Mouse (Mus musculus): Measurements from ENCODE around the gene Mettl23. TPM values are rescaled to one million over a fixed set of nuclear protein-coding genes. Genes with fewer than 3 reads are reported as not detected.
A peak's percentile ranks its signal among the peaks of the same experiment; 100 is the strongest.

The Mettl23 gene
- polyA plus RNA-seq, 2 experiments = 17.5 to 37.1 TPM

DNA sequence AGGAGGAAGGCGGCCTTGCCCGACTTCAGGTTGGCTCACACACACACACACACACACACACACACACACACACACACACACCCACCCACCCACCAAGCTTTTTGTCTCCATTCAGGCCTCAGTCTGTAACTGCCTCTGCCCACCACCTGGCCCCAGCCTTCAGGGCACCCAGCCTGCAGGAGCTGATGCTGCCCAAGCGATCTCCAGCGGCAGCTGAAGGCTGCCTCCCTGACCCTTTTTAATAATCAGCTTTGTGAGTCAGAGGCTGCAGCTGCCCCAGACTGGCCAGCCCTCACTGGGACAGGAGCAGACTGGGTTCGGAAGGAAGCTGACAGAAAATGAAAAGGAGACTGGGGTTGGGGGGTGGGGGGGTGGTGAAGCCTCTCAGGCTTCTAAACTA lies 17.8 kb upstream of the Mettl23 start:
- Histone ChIP-seq H3K27me3 (ENCODE audit: control insufficient read depth, insufficient read depth, low read length) (peaks cover 12% of the 10 kb centered on the region), H3K27ac (no peak overlapping the region), H3K36me3 (replicated peaks; ENCODE audit: control insufficient read depth, insufficient read depth, low read depth) (no peaks in the 10 kb centered on the region), H3K4me2 (ENCODE audit: low read depth) (no peak overlapping the region), H3K9me3 (ENCODE audit: control insufficient read depth, low read length) (no peaks in the 10 kb centered on the region), H3K4me1 (replicated peaks; ENCODE audit: control insufficient read depth in 2 of 2, insufficient read depth in 2 of 2, low read length in 1 of 2) (peaks cover 0 to 4% of the 10 kb centered on the region in 2 experiments; a peak in 2 of 4 replicates), H3K4me3 (ENCODE audit: insufficient read depth in 1 of 2, low read depth in 2 of 2, low read length in 2 of 2) (no peak overlapping the region), H3K9ac (replicated peaks) (no peak overlapping the region)
- DNase-seq (ENCODE audit: low read depth in 3 of 3, low spot score in 3 of 3) (no peak), ATAC-seq (ENCODE audit: insufficient read depth) (no peak)
- TF ChIP-seq CTCF (IDR thresholded peaks at IDR 0.05; ENCODE audit: low read depth) (no peak), EP300 (IDR thresholded peaks at IDR 0.05; ENCODE audit: low read depth) (no peak)
- 58% methylated on average over 5 of the region's 5 CpGs for WGBS (ENCODE audit: insufficient replicate concordance)

DNA sequence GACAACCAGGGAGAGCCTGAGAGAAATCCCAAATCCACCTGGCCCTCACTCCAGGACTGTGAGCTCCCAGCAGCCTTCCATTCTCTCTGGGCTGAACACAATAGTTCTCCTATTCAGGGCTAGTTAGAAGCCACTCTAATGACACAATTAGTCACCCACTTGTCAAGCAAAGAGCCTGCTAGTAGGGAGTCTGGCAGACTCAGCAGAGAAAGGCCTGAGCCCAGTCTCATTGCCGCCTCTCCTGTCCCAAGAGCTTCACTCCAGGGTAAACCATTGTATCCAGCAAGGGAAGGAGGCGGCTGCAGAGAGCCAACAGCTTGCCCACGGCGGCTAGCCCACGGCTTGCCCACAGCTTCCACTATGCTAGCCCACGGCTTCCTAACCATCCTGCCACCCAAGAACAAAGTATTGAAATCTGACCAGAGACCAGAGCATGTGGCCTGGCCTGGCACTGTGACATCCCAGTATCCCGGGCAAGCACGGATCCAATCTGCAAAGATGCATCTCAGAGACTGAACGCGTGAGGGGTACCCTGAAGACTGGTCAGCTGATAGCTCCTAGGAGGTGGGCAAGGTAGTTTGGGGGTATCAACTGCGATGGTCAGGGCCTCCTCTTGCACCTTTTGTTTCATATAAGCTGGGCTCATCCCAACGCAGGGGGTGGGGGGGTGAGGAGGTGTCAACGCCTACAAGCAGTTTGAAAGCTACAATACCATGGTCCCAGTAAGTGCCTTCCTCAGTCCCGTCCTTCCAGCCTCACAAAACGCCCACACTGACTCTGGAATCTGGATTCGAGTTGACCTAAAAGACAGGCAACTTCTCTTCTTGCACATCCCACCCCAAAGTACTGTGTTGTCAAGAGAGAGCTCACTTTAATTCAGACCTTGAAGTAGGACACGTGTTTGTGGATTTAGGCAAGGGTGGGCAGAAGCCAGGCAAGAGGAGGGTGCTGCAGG lies 16.3 kb upstream of the Mettl23 start:
- Histone ChIP-seq H3K9ac (replicated peaks) (no peak overlapping the region), H3K4me2 (ENCODE audit: low read depth) (peak overlapping the region; percentile 50), H3K9me3 (ENCODE audit: control insufficient read depth, low read length) (no peaks in the 10 kb centered on the region), H3K4me1 (replicated peaks; ENCODE audit: control insufficient read depth in 2 of 2, insufficient read depth in 2 of 2, low read length in 1 of 2) (peaks cover 0 to 4% of the 10 kb centered on the region in 2 experiments; a peak in 2 of 4 replicates), H3K36me3 (replicated peaks; ENCODE audit: control insufficient read depth, insufficient read depth, low read depth) (no peaks in the 10 kb centered on the region), H3K27me3 (ENCODE audit: control insufficient read depth, insufficient read depth, low read length) (peaks cover 12% of the 10 kb centered on the region), H3K27ac (no peak overlapping the region), H3K4me3 (ENCODE audit: insufficient read depth in 1 of 2, low read depth in 2 of 2, low read length in 2 of 2) (peak overlapping the region; percentile 30 to 39; a peak in 2 of 4 replicates)
- no peak for TF ChIP-seq EP300 (IDR thresholded peaks at IDR 0.05; ENCODE audit: low read depth)
- 55% methylated on average over 17 of the region's 17 CpGs for WGBS (ENCODE audit: insufficient replicate concordance)
- ATAC-seq (ENCODE audit: insufficient read depth) (no peak), DNase-seq (ENCODE audit: low read depth in 3 of 3, low spot score in 3 of 3) (no peak)

DNA sequence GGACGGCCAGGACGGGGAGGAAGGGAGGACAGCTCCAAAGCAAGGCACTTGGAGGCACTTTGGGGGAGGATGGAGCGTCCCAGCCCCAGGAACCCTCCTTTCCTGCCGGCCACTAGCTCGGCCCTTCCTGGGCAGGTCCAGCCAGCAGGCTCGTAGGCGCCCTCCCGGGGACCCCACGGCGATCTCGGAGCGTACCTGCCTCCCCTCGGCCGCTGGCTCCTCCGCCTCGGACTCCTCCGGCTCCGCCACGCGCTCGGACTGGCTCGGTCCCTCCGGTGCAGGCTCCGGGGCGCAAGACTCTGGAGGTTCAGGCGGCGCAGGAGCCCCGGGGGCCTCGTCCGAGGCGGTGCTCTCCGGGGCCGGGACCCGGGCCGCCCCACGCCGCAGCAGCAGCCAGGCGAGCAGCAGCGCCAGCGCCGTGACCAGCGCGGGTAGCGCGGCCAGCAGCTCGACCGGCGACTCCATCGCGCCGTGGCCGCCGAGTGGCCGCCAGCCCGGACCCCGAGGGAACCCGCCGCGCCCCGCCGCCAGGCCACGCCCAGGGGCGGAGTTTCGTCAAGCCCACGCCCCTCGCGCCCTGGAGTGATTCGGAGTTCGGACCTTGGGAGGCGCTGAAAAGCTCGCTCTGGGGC lies 15.4 kb upstream of the Mettl23 start, which contains the start of gene Mxra7:
Gene Mxra7, minus strand, starts transcription at position 513 of the 632 bp plus-strand sequence.
- H3K27ac ChIP-seq = no peak within 1 kb of the TSS
- DNase-seq (ENCODE audit: low read depth in 3 of 3, low spot score in 3 of 3) = no peak
- H3K9me3 ChIP-seq (ENCODE audit: control insufficient read depth, low read length) = no peaks in the 10 kb centered on the region
- TF ChIP-seq EP300 (IDR thresholded peaks at IDR 0.05; ENCODE audit: low read depth) = no peak
- no peak for TF ChIP-seq CTCF (IDR thresholded peaks at IDR 0.05; ENCODE audit: low read depth)
- peak within 1 kb of the TSS; percentile 50 for H3K4me2 ChIP-seq (ENCODE audit: low read depth)
- ATAC-seq (ENCODE audit: insufficient read depth) = peak; percentile 66; the same call in 1 of the 2 replicates
- H3K4me3 ChIP-seq (ENCODE audit: insufficient read depth in 1 of 2, low read depth in 2 of 2, low read length in 2 of 2) = peak within 1 kb of the TSS; percentile 30 to 39
- H3K27me3 ChIP-seq (ENCODE audit: control insufficient read depth, insufficient read depth, low read length) = peaks cover 12% of the 10 kb centered on the region
- no peak within 1 kb of the TSS; the same call in 1 of the 2 replicates for H3K9ac ChIP-seq (replicated peaks)
- peaks cover 0 to 4% of the 10 kb centered on the region in 2 experiments; a peak in 2 of 4 replicates for H3K4me1 ChIP-seq (replicated peaks; ENCODE audit: control insufficient read depth in 2 of 2, insufficient read depth in 2 of 2, low read length in 1 of 2)
- no peaks in the 10 kb centered on the region for H3K36me3 ChIP-seq (replicated peaks; ENCODE audit: control insufficient read depth, insufficient read depth, low read depth)
- WGBS (ENCODE audit: insufficient replicate concordance) = 1% methylated on average over 68 of the region's 71 CpGs

DNA sequence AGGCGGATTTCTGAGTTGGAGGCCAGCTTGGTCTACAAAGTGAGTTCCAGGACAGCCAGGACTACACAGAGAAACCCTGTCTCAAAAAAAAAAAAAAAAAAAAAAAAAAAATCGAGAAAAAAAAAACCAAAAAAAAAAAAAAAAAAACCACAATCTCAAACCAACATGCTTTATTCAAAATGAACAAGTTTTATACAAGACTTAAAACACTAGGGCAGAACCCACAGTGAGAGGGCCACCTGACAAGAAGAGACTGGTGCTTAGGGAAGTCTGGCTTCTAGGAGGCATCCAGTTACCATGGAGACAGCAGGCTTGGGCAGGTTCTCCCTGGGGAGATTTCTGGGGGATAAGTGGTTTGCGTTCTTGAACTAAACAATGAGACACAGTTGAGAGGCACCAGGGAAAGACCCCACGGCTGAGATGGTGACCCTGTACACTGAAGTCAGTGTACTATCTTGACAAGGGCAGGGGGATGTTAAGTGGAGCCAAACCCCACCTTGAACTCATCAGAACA lies 10.8 kb upstream of the Mettl23 start:
- WGBS (ENCODE audit: insufficient replicate concordance) = 31% methylated on average over 4 of the region's 4 CpGs
- Histone ChIP-seq H3K36me3 (replicated peaks; ENCODE audit: control insufficient read depth, insufficient read depth, low read depth) (peaks cover 26% of the 10 kb centered on the region), H3K9me3 (ENCODE audit: control insufficient read depth, low read length) (no peaks in the 10 kb centered on the region), H3K27me3 (ENCODE audit: control insufficient read depth, insufficient read depth, low read length) (peaks cover 5% of the 10 kb centered on the region), H3K4me1 (replicated peaks; ENCODE audit: control insufficient read depth in 2 of 2, insufficient read depth in 2 of 2, low read length in 1 of 2) (peaks cover 0 to 4% of the 10 kb centered on the region in 2 experiments; a peak in 2 of 4 replicates), H3K4me2 (ENCODE audit: low read depth) (no peak overlapping the region), H3K4me3 (ENCODE audit: insufficient read depth in 1 of 2, low read depth in 2 of 2, low read length in 2 of 2) (no peak overlapping the region), H3K27ac (no peak overlapping the region), H3K9ac (replicated peaks) (no peak overlapping the region)
- DNase-seq (ENCODE audit: low read depth in 3 of 3, low spot score in 3 of 3) (no peak), ATAC-seq (ENCODE audit: insufficient read depth) (no peak)
- TF ChIP-seq CTCF (IDR thresholded peaks at IDR 0.05; ENCODE audit: low read depth) = no peak
- no peak for TF ChIP-seq EP300 (IDR thresholded peaks at IDR 0.05; ENCODE audit: low read depth)

DNA sequence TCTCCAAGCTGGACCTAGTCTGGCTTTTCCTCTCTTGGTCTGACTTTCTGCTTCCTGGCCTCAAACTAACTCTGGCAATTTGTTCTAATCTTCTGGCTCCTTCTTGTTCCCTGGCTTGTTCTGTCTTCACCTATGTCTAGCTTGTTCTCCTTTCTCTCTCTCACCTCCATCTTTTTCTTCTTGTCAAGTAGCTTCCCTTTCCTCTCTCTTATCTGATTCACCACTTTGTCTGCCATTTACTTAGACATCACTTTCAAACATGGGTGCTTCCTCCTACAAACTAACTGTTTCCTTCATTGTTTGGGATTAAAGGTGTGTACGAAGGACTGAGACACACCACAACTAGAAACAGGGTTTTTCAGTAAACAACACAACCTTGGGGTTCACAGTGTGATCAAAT lies 8.1 kb upstream of the Mettl23 start:
- no peak overlapping the region for H3K4me3 ChIP-seq (ENCODE audit: insufficient read depth in 1 of 2, low read depth in 2 of 2, low read length in 2 of 2)
- DNase-seq (ENCODE audit: low read depth in 3 of 3, low spot score in 3 of 3) (no peak), ATAC-seq (ENCODE audit: insufficient read depth) (no peak)
- WGBS (ENCODE audit: insufficient replicate concordance) = 71% methylated on average over 1 of the region's 1 CpGs
- H3K4me2 ChIP-seq (ENCODE audit: low read depth) = no peak overlapping the region
- H3K9ac ChIP-seq (replicated peaks) = no peak overlapping the region
- no peak for TF ChIP-seq CTCF (IDR thresholded peaks at IDR 0.05; ENCODE audit: low read depth)
- TF ChIP-seq EP300 (IDR thresholded peaks at IDR 0.05; ENCODE audit: low read depth) = no peak
- no peak overlapping the region for H3K27ac ChIP-seq
- H3K36me3 ChIP-seq (replicated peaks; ENCODE audit: control insufficient read depth, insufficient read depth, low read depth) = peaks cover 50% of the 10 kb centered on the region
- no peaks in the 10 kb centered on the region for H3K9me3 ChIP-seq (ENCODE audit: control insufficient read depth, low read length)
- no peaks in the 10 kb centered on the region for H3K4me1 ChIP-seq (replicated peaks; ENCODE audit: control insufficient read depth in 2 of 2, insufficient read depth in 2 of 2, low read length in 1 of 2)
- H3K27me3 ChIP-seq (ENCODE audit: control insufficient read depth, insufficient read depth, low read length) = no peaks in the 10 kb centered on the region

All from liver, embryonic 14.5 days (tissue).